Mouse (Mus musculus) embryonic facial prominence, embryonic 12.5 days (tissue): Measurements from ENCODE around the gene Nt5c1a. TPM values are rescaled to one million over a fixed set of nuclear protein-coding genes. Genes with fewer than 3 reads are reported as not detected.
A peak's percentile ranks its signal among the peaks of the same experiment; 100 is the strongest.

Experiments used
- ATAC-seq: fragments of 200-750 bp; cut with Nextera tagmentation; 2 replicates; pipeline ENCODE4 v1.8.0; 2017; ENCODE audit not compliant: insufficient number of reproducible peaks, insufficient read depth, low FRiP score, low TSS enrichment
- H3K27ac ChIP-seq: fragments of 300-500 bp; sonication (generic); 2 replicates; pipeline ENCODE4 v1.5.1; 2016; ENCODE audit warnings: mild to moderate bottlenecking
- H3K27me3 ChIP-seq: fragments of 300-500 bp; sonication (generic); 2 replicates; pipeline ENCODE4 v1.6.1; 2016; ENCODE audit warnings: mild to moderate bottlenecking, moderate library complexity
- H3K36me3 ChIP-seq: fragments of 300-500 bp; sonication (generic); 2 replicates; pipeline ENCODE4 v1.6.1; 2016; ENCODE audit warnings: mild to moderate bottlenecking
- H3K4me1 ChIP-seq: fragments of 300-500 bp; sonication (generic); 2 replicates; pipeline ENCODE4 v1.6.1; 2016
- H3K4me2 ChIP-seq: fragments of 300-500 bp; sonication (generic); replicated peaks from 2 replicates; pipeline ENCODE4 v1.6.1; 2016; ENCODE audit warnings: mild to moderate bottlenecking, moderate library complexity
- H3K4me3 ChIP-seq: fragments of 300-500 bp; sonication (generic); 2 replicates; pipeline ENCODE4 v1.5.1; 2016; ENCODE audit warnings: mild to moderate bottlenecking
- H3K9ac ChIP-seq: fragments of 300-500 bp; sonication (generic); 2 replicates; pipeline ENCODE4 v1.6.1; 2016; ENCODE audit warnings: mild to moderate bottlenecking, moderate library complexity
- H3K9me3 ChIP-seq: fragments of 300-500 bp; sonication (generic); 2 replicates; pipeline ENCODE4 v1.6.1; 2016; ENCODE audit warnings: mild to moderate bottlenecking, moderate library complexity
- WGBS: fragments of 180-500 bp; shearing (Covaris S2); methylation state at CpG from one replicate; pipeline ENCODE4 v1.1.7; 2016; 5-methylcytosine and 5-hydroxymethylcytosine counted together
- polyA plus RNA-seq: library from polyadenylated mRNA; unstranded; fragments of >200 nt; fragmentation: Nextera tagmentation; extraction: Ambion mirVana; gene quantifications from 2 replicates; pipeline ENCODE4 v1.2.1, GENCODE M21; 2016

Nt5c1a gene
- polyA plus RNA-seq, 1 experiment from 2014 or later = not detected

- Histone ChIP-seq H3K36me3 (no peaks in the 10 kb centered on the region), H3K4me3 (peak within 1 kb of the TSS; percentile 40), H3K27me3 (peaks cover 68% of the 10 kb centered on the region), H3K4me1 (peaks cover 3% of the 10 kb centered on the region; the same call in 1 of the 2 replicates), H3K4me2 (peak within 1 kb of the TSS; percentile 67), H3K27ac (no peak within 1 kb of the TSS), H3K9ac (0 out of 2 replicates have a peak within 1 kb of the TSS, but pooled peaks have one; percentile 16), H3K9me3 (no peaks in the 10 kb centered on the region)
- WGBS = 1% methylated on average over 43 of the region's 44 CpGs
- 0 out of 2 replicates have a peak, but pooled peaks have one; percentile 30 for ATAC-seq
Measured at GRCm38 (mm10) chr4:123182328-123183238, 18.7 kb upstream of the Nt5c1a start, which contains the start of gene Hpcal4. TSS of gene Hpcal4 (plus strand) at chr4:123183227.

DNA sequence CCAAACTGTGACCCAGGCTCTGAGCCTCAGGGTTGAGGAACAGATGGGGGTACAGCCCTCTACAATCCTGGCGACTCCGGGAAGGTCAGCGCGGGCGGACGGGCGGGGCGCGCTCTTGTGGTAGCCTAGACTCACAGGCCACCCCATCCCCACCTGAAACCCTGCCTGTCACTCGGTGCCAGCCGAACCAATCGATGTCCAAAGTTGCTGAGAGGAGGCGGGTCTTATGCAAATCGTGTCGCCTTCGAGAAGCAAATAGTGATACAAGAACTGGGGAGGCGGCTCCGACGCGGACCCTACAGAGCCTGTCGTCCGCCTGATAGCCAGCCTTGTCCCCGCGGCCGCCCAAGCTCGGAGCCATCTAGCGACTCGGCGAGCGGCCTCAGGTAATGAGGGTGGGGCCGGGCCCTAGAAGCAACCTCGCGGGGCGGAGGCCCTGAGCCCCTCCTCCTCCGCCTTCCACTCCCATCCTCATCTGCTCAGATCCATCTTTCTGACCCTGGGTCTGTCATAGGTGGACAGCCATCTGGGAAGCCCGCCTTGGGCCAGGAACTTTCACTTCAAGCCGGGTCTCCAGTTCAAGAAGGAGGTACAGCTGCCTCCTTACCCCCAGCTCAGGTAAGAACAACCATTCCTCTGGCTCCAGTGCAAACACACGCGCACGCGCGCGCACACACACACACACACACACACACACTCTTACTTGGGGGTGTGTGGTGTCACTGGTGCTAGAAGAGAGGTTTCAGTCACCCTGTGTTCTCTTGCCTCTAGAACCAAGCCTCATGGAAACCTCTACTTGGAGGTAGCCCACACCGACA, 17.9 kb upstream of the Nt5c1a start:
- peak; percentile 90 for ATAC-seq
- peaks cover 68% of the 10 kb centered on the region for H3K27me3 ChIP-seq
- H3K36me3 ChIP-seq = no peaks in the 10 kb centered on the region
- H3K9ac ChIP-seq = no peak overlapping the region
- H3K27ac ChIP-seq = no peak overlapping the region
- H3K4me3 ChIP-seq = peak overlapping the region; percentile 40
- 11% methylated on average over 44 of the region's 44 CpGs for WGBS
- H3K4me1 ChIP-seq = peaks cover 3% of the 10 kb centered on the region; the same call in 1 of the 2 replicates
- H3K9me3 ChIP-seq = no peaks in the 10 kb centered on the region
- peak overlapping the region; percentile 67 for H3K4me2 ChIP-seq

- H3K27me3 ChIP-seq = peaks cover 68% of the 10 kb centered on the region
- 40% methylated on average over 3 of the region's 3 CpGs for WGBS
Measured at GRCm38 (mm10) chr4:123184816-123185215, 16.5 kb upstream of the Nt5c1a start.

DNA sequence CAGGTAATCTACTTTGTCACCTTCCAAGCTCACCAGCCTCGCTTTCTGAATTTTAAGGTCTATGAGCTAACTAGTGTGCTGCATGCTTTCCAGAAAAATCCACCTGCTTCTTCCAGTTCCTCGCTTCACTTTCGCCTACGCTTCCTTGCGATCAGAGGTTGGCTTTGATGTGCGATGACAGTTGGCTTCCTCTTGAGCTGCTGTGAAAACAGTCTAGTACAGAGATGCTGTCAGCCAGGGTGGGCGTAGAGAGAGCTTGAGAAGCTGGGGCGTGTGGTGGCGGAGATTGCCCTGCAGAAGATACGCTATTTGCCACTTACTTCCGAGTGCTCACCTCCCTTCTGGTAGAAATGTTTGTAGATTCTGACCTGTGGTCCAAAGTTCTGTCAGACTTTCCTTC, 9.0 kb upstream of the Nt5c1a start:
- WGBS = 85% methylated on average over 11 of the region's 11 CpGs
- H3K27me3 ChIP-seq = peaks cover 10% of the 10 kb centered on the region; the same call in 1 of the 2 replicates
- ATAC-seq = no peak

More at GRCm38 (mm10) chr4:123184816-123185215, 16.5 kb upstream of the Nt5c1a start:
- H3K9me3 ChIP-seq = no peaks in the 10 kb centered on the region
- no peak overlapping the region for H3K9ac ChIP-seq
- H3K4me2 ChIP-seq = no peak overlapping the region
- no peak overlapping the region for H3K27ac ChIP-seq
- H3K36me3 ChIP-seq = no peaks in the 10 kb centered on the region
- peaks cover 3% of the 10 kb centered on the region; the same call in 1 of the 2 replicates for H3K4me1 ChIP-seq
- no peak for ATAC-seq
- no peak overlapping the region for H3K4me3 ChIP-seq

GRCm38 (mm10) chr4:123193791-123194190, 7.5 kb upstream of the Nt5c1a start:
- no peak overlapping the region for H3K9ac ChIP-seq
- no peak overlapping the region for H3K4me2 ChIP-seq
- no peak for ATAC-seq
- H3K4me3 ChIP-seq = no peak overlapping the region
- no peaks in the 10 kb centered on the region for H3K4me1 ChIP-seq
- no peak overlapping the region for H3K27ac ChIP-seq
- peaks cover 18% of the 10 kb centered on the region for H3K27me3 ChIP-seq
- 88% methylated on average over 11 of the region's 11 CpGs for WGBS
- H3K36me3 ChIP-seq = no peaks in the 10 kb centered on the region
- no peaks in the 10 kb centered on the region for H3K9me3 ChIP-seq

More for the DNA sequence above, 9.0 kb upstream of the Nt5c1a start:
- H3K9ac ChIP-seq = no peak overlapping the region
- H3K4me2 ChIP-seq = no peak overlapping the region
- H3K9me3 ChIP-seq = no peaks in the 10 kb centered on the region
- H3K36me3 ChIP-seq = no peaks in the 10 kb centered on the region
- no peaks in the 10 kb centered on the region for H3K4me1 ChIP-seq
- H3K27ac ChIP-seq = no peak overlapping the region
- no peak overlapping the region for H3K4me3 ChIP-seq

DNA sequence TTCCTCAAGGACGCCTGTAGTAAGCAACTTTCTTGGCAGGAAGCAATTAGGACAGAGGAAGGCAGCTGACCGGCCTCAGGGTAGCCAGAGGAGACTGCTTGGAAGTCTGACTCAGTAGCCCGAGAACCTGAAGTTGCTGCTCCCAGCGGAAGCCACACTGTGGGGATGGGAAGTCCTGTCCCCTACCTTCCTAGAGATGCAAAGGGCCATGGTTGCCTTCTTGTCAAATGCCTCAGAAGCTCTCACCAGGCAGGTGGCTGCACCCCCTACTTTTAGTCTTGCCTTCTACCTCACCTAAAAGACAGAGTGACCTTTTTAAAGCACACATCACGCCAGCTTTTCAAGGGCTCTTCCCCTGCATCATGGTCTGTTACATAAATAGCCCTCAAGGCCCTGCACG, 4.6 kb upstream of the Nt5c1a start:
- no peak overlapping the region for H3K4me2 ChIP-seq
- no peaks in the 10 kb centered on the region for H3K9me3 ChIP-seq
- no peak overlapping the region for H3K27ac ChIP-seq
- no peak overlapping the region for H3K4me3 ChIP-seq
- H3K4me1 ChIP-seq = peaks cover 7% of the 10 kb centered on the region
- WGBS = 52% methylated on average over 6 of the region's 6 CpGs
- H3K9ac ChIP-seq = no peak overlapping the region
- ATAC-seq = no peak
- H3K36me3 ChIP-seq = no peaks in the 10 kb centered on the region
- H3K27me3 ChIP-seq = peaks cover 42% of the 10 kb centered on the region

- Histone ChIP-seq H3K27me3 (peaks cover 57% of the 10 kb centered on the region), H3K27ac (no peak overlapping the region), H3K4me2 (peak overlapping the region; percentile 78), H3K4me1 (peaks cover 8% of the 10 kb centered on the region), H3K4me3 (peak overlapping the region; percentile 41), H3K9me3 (no peaks in the 10 kb centered on the region), H3K9ac (no peak overlapping the region), H3K36me3 (no peaks in the 10 kb centered on the region)
- no peak for ATAC-seq
- under 1% methylated on average over 15 of the region's 15 CpGs for WGBS
Measured at GRCm38 (mm10) chr4:123200771-123201185, 526 bp upstream of the Nt5c1a start.

DNA sequence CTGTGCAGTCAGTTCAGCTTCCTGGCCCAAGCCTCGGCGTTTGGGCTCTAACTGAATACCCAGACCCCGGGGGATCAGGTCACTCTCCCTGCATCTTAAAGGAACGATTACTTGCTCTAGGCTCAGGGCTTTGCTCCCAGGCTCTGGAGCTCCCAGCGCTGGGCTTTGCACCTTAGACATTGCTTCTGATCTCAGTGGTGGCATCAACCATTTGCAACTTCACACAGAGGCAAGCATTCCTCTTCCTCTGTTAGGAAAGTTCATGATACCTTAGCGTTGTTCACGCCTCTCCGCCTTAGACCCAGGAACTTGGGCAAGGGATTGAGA, 753 bp downstream of the Nt5c1a start:
- H3K4me1 ChIP-seq = peaks cover 8% of the 10 kb centered on the region
- H3K9me3 ChIP-seq = no peaks in the 10 kb centered on the region
- no peak overlapping the region for H3K27ac ChIP-seq
- no peak overlapping the region for H3K9ac ChIP-seq
- H3K4me3 ChIP-seq = peak overlapping the region; percentile 41; the same call in 1 of the 2 replicates
- peak overlapping the region; percentile 78 for H3K4me2 ChIP-seq
- WGBS = 5% methylated on average over 8 of the region's 8 CpGs
- peaks cover 51% of the 10 kb centered on the region for H3K27me3 ChIP-seq
- ATAC-seq = no peak
- H3K36me3 ChIP-seq = no peaks in the 10 kb centered on the region

DNA sequence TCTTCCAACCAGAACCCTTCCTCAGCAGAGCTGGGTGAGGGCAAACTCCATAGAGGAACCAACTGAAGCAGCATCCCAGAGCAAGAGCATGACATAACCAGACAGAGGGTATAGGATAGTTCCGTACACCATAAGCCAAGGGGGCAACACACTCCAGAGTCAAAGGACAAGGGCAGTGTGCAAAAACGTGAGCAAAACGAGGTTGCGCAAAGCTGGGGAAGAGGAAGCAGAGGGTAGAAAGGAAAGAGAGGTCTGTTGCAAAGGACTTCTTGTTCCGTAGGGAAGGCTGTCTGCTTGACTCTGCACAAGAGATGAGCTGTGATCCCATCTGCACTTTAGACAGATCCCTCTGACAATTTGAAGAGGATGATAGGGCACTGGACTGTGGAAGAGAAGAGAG, 6.0 kb downstream of the Nt5c1a start:
- Histone ChIP-seq H3K27ac (no peak overlapping the region), H3K9me3 (no peaks in the 10 kb centered on the region), H3K27me3 (peaks cover 13% of the 10 kb centered on the region), H3K4me2 (no peak overlapping the region), H3K4me3 (no peak overlapping the region), H3K4me1 (no peaks in the 10 kb centered on the region), H3K36me3 (no peaks in the 10 kb centered on the region), H3K9ac (no peak overlapping the region)
- no peak for ATAC-seq
- WGBS = 80% methylated on average over 5 of the region's 5 CpGs

- Histone ChIP-seq H3K9me3 (no peaks in the 10 kb centered on the region), H3K27me3 (0 out of 2 replicates have a peak, but pooled peaks cover 3% of the 10 kb centered on the region), H3K9ac (no peak overlapping the region), H3K36me3 (no peaks in the 10 kb centered on the region), H3K4me2 (no peak overlapping the region), H3K4me3 (no peak overlapping the region), H3K4me1 (no peaks in the 10 kb centered on the region), H3K27ac (no peak overlapping the region)
- 54% methylated on average over 8 of the region's 8 CpGs for WGBS
- no peak for ATAC-seq
Measured at GRCm38 (mm10) chr4:123210996-123211395, 9.7 kb downstream of the Nt5c1a start.

DNA sequence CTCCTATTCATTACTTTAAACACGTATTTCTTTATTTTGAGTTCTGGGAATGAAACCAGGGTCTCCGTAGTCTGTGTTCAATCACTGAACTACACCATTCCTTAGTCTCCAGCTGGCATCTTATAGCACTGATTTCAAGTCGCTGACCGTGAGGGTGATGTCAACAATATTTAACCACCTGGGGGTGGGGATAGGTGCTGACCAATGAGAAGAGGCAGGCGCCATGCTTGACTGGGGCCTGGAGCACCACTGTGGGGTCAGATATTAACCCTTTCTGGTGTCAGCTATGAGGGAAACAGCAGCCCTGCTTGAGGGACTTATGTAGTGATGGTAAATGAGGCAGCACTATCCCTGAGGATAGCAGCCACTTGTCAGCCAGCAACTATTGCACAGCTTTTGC, 10.1 kb downstream of the Nt5c1a start:
- no peak overlapping the region for H3K27ac ChIP-seq
- H3K4me2 ChIP-seq = no peak overlapping the region
- H3K36me3 ChIP-seq = no peaks in the 10 kb centered on the region
- 53% methylated on average over 5 of the region's 5 CpGs for WGBS
- H3K9ac ChIP-seq = no peak overlapping the region
- H3K9me3 ChIP-seq = no peaks in the 10 kb centered on the region
- H3K27me3 ChIP-seq = 0 out of 2 replicates have a peak, but pooled peaks cover 3% of the 10 kb centered on the region
- ATAC-seq = no peak
- H3K4me3 ChIP-seq = no peak overlapping the region
- no peaks in the 10 kb centered on the region for H3K4me1 ChIP-seq
